Mouse (Mus musculus) thymus, adult 2 months (tissue): ENCODE data around the gene Ccl17.

Source experiments
- CTCF ChIP-seq: fragments of 200-500 bp; IDR thresholded peaks from 2 replicates; pipeline ENCODE4 v1.5.1; 2012; ENCODE audit warnings: mild to moderate bottlenecking, control low read depth, low read length, moderate library complexity, borderline replicate concordance; ENCODE audit not compliant: control insufficient read depth, poor library complexity, insufficient read depth; ENCODE audit errors: extremely low read depth
- POLR2A ChIP-seq: fragments of 200-500 bp; IDR thresholded peaks from 2 replicates; pipeline ENCODE4 v1.6.1; 2012; ENCODE audit warnings: mild to moderate bottlenecking, low read length, control low read depth, moderate library complexity; ENCODE audit not compliant: control insufficient read depth, poor library complexity, insufficient read depth; ENCODE audit errors: extremely low read depth

DNA sequence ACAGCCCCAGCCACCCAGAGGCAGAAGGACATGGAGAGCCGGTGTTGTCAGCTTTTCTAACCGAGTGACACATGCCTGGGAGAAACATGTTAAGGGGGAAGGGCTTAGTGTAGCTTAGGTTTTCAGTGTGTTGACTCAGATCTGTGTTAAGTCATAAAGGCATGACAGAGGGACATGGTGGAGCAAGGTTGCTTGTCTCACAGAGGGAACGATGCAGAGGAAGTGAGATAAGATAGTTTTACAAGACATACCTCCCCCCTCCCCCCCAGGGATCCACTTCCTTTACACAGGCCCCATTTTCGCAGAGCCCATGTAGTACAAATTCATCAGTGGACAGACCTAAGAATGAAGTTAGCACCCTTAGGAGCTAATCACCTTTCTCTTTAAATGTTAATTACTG lies 7.9 kb upstream of the Ccl17 start:
- TF ChIP-seq CTCF (no peak), POLR2A (no peak)
